Mouse (Mus musculus) layer of hippocampus, adult 2 months (tissue): ENCODE results near the gene 1700057G04Rik. TPM values are rescaled to one million over a fixed set of nuclear protein-coding genes. Genes with fewer than 3 reads are reported as not detected.
"Not testable (repeated sequence)": the region's sequence is repeated elsewhere in the genome, so short reads cannot be mapped to it uniquely, and the experiment has no call there.

ENCODE experiments used
- DNase-seq, 2 experiments: peaks; one replicate each; pipeline ENCODE4 v3.0.0; 2022; ENCODE audit warnings: low spot score in 2 of 2
- H3K27ac ChIP-seq: fragments of 200-600 bp; 2 replicates; pipeline ENCODE4 v1.8.1; 2022
- H3K4me3 ChIP-seq: fragments of 200-600 bp; 2 replicates; pipeline ENCODE4 v1.8.1; 2022; ENCODE audit warnings: mild to moderate bottlenecking
- CTCF ChIP-seq: fragments of 200-600 bp; conservative IDR thresholded peaks from 2 replicates; pipeline ENCODE4 v1.8.1; 2022; ENCODE audit warnings: antibody characterized with exemption, mild to moderate bottlenecking, moderate library complexity
- total RNA-seq, 2 experiments: library from RNA; stranded (reverse); gene quantifications; 2 replicates each; pipeline ENCODE4 v1.2.3; 2021

1700057G04Rik gene
- total RNA-seq, 2 experiments from 2014 or later, result not detected

DNA sequence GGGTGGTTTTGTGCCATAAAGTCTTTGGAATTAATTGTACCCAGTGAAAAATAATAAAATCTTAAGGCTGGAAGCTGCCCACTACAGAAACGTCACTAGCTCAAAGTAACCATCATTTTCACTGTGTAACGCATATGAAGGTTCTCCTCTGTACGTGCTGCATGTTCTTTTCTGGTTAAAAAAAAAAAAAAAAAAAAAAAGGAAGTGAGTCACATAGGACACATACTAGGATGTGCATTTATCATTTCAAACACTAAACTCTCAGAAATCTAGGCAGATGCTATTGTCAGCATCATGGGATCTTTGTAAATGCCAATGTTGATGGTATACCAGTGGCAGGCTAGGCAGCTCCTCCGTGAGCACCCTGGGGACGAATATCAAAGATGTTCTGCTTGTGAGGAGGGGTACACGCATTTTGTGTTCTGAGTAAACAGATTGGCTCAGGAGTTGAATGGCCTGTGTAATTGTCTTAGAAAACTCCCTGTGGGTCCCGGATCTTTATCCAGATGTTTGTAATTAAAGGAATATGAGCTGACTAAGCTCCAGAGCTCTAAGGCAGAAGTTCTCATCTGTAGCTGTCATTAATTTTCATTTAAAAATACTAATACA is 26.5 kb upstream of the 1700057G04Rik start:
- no peak for DNase-seq
- no peak for TF ChIP-seq CTCF
- no peak overlapping the region for H3K27ac ChIP-seq
- no peak overlapping the region for H3K4me3 ChIP-seq

DNA sequence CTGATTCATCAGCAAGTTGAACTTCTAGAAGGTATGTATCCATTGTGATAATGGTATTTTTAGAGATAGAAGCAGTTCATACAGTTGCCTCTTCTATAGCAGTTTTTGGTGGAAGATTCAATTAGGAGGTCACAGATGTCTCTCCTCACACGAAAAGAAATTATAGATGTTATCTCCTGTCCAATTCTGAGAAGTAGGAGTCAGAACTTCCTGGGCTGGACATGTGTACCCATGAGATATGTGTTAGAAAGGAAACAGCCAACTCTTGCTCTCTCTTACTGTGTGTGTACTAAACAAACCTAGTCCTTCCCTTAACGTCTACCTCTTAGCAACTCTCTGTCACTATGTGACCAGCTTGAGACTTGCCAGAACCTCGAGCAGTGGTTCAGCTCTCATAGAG is 19.5 kb upstream of the 1700057G04Rik start:
- DNase-seq, result no peak
- Histone ChIP-seq H3K4me3 (no peak overlapping the region), H3K27ac (no peak overlapping the region)
- TF ChIP-seq CTCF, result no peak

DNA sequence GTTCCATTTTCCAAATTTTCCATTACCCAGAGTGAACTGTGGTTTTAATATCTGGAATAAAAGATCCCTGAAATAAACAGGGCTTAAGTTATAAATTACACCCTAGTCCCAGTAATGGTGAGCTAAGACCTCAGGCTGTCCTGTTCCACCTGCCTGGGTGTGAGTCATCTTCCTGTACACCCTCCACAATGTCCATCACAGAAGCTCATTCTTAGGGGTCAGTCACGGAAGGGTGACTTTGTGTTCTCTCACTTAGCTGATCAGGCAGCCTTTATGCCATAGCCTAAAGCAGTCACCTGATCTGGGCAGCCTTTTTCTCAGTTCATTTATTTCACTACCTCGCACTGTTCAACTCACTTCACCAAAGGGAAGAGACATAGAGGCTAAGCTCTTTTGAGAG is 17.0 kb upstream of the 1700057G04Rik start:
- TF ChIP-seq CTCF, result no peak
- no peak for DNase-seq
- Histone ChIP-seq H3K4me3 (no peak overlapping the region), H3K27ac (no peak overlapping the region)

DNA sequence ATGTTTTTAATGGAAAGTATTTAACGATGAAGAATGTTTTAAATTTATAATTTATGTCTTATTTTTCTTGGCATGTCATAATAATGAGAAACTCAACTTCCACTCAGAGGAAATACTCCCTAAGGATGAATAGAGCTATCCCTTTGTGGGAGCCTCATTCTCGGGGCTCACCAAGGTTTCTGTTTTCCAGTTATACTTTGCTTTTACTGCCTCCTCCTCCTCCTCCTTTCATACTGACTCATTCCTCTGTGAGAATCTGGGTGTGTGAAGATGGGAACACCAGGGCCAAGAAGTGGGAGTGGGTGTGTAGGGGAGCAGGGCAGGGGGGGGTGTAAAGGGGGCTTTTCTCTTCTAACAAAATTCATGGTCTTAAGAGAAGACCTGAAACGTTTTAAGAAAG is 16.3 kb upstream of the 1700057G04Rik start:
- no peak for DNase-seq
- no peak overlapping the region for H3K4me3 ChIP-seq
- no peak overlapping the region for H3K27ac ChIP-seq
- no peak for TF ChIP-seq CTCF

DNA sequence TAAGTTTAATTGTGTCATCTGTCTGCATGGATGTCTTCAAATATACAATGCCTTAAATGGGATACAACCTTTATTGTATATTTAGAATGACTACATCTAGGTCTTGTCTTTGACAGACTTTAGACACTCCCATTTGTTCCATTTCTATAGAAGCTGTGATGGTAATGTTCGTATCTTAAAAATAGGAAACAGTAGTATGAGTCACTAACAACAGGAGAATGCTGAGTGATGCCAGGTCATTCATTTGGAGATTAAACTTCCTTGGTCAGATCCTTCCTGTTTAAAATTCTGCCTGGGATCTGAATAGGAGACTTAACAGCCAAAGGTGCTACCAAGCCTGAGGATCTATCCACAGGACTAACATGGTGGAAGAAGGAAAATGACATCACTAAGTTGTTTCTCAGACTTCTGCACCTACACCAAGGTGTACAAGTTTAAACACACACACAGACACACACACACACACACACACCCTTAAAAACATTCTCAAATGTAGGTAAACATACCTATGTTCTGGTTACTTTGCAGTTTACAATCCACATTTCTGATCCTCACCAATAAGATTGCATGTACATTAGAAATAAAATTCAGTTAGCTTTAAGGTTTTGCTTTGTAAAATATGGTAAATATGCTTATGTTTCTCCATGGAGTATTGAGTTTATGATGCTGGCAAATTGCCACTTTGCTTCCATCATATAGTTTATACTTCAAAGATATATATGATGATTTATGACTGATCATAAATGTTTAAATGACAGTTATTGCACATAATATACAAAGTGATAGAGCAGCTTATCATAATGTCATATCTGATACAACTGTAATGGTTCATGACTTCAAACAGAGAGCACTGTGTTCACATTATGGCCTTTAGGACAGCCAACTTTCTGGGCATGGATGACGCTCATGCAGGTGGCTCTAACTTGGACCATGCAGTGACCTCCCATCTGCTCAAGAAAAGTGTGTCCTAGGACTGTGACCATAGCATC is 15.3 kb upstream of the 1700057G04Rik start:
- DNase-seq, result no peak
- no peak overlapping the region for H3K4me3 ChIP-seq
- H3K27ac ChIP-seq, result no peak overlapping the region
- no peak for TF ChIP-seq CTCF

DNA sequence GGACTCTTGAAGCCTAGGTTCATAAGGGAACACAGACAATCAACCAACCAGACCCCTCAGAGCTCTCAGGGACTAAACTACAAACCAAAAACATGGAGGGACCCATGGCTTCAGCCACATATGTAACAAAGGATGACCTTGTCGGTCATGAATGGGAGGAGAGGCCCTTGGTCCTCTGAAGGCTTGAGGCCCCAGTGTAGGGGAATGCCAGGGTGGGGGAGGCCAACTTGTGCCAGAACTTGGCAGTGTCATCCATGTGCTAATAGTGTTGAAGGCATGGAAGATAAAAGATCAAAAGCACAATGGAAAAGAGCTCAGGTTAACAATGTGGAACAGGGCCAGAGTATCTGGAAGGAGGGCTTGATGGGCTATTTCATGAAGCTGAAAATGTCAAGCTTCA is 10.9 kb upstream of the 1700057G04Rik start:
- Histone ChIP-seq H3K4me3 (no peak overlapping the region), H3K27ac (no peak overlapping the region)
- TF ChIP-seq CTCF, result no peak
- no peak for DNase-seq

DNA sequence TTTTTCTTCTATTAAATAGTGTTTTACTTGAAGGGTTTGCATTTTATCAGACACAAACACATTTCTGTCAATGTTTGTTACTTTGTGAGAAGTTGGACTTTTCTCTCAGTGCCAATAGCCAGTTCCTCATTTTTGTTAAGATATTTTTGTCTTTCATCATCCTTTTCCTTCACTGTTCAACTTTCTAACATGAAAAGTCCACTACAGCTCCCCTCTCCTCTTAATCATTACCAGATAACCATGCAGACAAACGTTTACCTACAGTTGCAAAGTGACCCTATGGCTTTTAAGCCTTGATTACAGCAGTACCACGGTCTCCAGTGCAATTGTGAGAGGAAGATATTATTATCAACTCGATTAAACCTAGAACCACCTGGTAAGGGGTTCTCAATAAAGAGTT is 8.0 kb upstream of the 1700057G04Rik start:
- Histone ChIP-seq H3K4me3 (no peak overlapping the region), H3K27ac (no peak overlapping the region)
- no peak for TF ChIP-seq CTCF
- no peak for DNase-seq

DNA sequence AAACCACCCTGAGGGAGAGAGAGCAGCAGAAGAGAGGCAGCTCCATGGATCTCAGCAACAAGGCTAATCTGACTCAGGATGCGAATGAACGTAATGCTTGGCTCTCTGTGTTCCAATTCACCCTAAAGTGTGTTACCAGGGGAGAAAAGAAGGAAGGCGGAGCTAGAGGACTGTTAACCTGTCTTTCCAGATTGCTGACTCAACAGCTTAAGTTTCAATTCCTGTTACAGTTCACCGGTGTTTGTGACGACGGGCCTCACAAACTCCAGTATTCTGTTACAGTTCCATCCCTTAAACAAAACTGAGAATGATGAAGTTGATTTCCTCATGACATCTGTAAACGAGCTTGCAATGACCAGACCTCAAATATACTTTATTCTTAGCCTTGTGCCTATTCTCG is 4.1 kb upstream of the 1700057G04Rik start:
- H3K27ac ChIP-seq, result no peak overlapping the region
- H3K4me3 ChIP-seq, result no peak overlapping the region
- no peak for TF ChIP-seq CTCF
- no peak for DNase-seq

DNA sequence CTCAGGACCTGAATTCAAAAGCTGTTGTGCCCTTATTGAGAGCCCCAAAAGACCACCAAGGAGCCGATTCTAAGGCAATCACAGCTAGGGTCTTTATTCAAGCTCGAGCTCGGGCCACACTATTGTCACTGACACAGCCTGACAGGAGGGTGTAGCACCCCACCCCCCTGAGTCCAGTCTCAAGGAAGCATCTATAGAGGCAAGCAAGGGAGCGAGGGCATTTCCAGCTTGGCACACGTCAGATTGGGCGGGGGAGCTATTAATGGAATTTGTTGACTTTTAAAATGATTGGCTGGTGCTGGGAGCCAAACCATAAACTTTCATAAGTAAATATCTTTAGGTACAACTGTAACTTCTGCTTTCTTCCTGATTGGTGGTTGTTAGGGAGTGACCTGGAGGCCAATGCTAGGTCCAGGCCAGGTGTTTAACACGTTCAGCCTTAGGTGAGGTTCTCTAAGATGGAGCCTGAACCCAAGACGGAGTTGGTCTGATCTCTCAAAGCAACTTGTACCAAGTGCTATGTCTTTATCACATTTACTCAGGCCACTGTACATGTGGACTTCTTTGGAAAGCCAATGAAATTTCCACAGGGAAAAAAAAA is 3.5 kb upstream of the 1700057G04Rik start:
- H3K27ac ChIP-seq, result no peak overlapping the region
- no peak for DNase-seq
- H3K4me3 ChIP-seq, result no peak overlapping the region
- TF ChIP-seq CTCF, result no peak

DNA sequence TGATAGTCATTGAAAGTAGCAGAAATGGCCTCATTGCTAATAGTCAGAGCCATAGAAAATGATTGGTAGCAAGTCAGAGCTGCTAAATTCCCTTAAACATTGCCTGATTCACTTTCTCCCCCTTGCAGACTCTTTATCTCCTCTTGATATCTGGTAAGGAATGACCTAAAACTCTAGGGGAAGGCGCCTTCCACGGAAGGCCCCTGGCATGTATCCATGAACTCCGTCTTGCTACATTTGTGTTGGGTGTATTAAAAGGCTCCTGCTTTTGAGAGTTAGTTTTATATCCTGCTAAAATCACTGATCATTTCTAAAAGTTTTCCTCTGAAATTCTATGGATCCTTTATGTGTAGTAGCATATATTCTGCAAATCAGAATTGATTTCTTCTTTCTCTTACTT is 7.6 kb downstream of the 1700057G04Rik start:
- TF ChIP-seq CTCF, result no peak
- DNase-seq, result no peak
- no peak overlapping the region for H3K4me3 ChIP-seq
- no peak overlapping the region for H3K27ac ChIP-seq

DNA sequence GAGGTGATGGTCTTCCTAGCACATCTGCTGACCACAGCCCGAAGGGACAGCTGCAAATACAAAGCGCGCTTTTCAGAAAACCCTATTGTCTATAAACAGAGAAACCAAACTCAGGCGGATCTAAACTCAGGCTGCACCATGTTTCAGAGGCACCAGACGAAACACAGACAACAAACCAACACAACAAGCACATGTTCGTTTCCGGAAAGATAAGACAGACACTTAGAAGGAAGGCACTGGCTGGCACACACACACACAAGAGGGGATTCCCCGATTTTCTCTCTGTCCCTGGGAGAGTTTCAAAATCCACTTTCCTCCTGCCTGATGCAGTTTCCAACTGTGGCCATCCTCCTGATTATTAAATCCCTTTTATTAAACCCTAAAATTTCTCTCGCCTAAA is 16.8 kb downstream of the 1700057G04Rik start:
- DNase-seq, H3K4me3 ChIP-seq, H3K27ac ChIP-seq: not testable (repeated sequence)

DNA sequence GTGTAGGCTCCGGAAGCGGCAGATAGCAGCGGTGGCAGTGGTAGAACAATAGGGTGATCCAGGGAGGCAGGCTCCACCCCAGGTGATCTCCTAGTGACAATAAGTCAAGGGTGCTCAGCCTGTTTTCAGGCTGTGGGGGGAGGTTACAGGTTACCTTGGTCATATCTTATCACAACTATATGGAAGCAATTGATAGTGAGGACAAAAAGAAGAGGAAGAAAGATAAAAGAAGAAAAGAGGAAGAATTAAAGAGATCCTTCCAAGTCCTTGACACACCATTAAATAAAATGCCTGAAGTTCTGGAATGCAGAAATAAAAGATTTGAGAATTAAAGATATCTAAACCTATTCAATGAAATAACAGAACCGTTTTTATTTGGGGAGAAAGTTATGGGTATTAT is 17.6 kb downstream of the 1700057G04Rik start:
- no peak for DNase-seq
- no peak for TF ChIP-seq CTCF
- no peak overlapping the region for H3K4me3 ChIP-seq
- no peak overlapping the region for H3K27ac ChIP-seq

DNA sequence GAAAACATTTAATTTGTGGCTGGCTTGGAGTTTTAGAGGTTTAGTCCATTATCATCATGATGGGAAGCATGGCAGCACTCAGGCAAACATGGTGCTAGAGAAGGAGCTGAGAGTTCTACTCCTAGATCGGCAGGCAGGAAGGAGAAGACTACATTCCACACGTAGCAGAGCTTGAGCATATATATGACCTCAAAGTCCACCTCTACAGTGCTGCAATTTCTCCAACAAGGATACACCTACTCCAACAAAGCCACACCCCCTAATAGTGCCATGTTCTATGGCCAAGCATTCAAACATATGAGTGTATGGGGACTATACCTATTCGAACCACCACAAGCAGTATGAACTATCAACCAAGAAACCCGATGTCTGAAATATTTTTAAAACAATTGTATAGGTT is 22.2 kb downstream of the 1700057G04Rik start:
- no peak for DNase-seq
- no peak for TF ChIP-seq CTCF
- Histone ChIP-seq H3K27ac (no peak overlapping the region), H3K4me3 (no peak overlapping the region)
